Mouse (Mus musculus): ENCODE data around the gene Rbm19. TPM values are rescaled to one million over a fixed set of nuclear protein-coding genes. Genes with fewer than 3 reads are reported as not detected.

Gene Rbm19
- polyA plus RNA-seq, 1 experiment, result 2.3 TPM

DNA sequence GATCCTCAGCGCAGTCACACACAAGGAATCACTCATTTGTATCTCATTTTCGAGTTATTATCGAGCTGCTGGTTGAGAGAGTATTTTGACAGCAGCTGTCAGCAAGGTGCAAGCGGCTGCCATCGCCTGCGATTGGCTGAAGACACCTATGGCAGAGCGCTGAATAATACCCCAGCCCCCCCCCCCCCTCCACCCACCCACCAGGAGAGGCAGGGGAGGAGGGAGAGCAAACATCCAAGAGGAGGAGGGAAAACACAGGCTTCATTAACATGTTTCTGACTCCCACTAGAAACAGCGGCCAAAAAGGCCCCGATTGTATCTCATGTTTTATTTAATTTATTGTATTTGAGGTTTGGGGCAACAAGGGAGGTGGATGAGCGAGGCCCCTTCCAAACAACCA lies 39.4 kb downstream of the Rbm19 start:
- H3K27me3 ChIP-seq (ENCODE audit: control insufficient read depth), result no peaks in the 10 kb centered on the region
- H3K4me3 ChIP-seq (replicated peaks), result no peak overlapping the region
- peaks cover 28% of the 10 kb centered on the region for H3K4me1 ChIP-seq (ENCODE audit: control insufficient read depth)
- peaks cover 41% of the 10 kb centered on the region for H3K36me3 ChIP-seq (ENCODE audit: control insufficient read depth)
- no peak for TF ChIP-seq TAL1 (IDR thresholded peaks at IDR 0.05; ENCODE audit: low read length)
- H3K9me3 ChIP-seq (ENCODE audit: control insufficient read depth, low read length), result no peaks in the 10 kb centered on the region

DNA sequence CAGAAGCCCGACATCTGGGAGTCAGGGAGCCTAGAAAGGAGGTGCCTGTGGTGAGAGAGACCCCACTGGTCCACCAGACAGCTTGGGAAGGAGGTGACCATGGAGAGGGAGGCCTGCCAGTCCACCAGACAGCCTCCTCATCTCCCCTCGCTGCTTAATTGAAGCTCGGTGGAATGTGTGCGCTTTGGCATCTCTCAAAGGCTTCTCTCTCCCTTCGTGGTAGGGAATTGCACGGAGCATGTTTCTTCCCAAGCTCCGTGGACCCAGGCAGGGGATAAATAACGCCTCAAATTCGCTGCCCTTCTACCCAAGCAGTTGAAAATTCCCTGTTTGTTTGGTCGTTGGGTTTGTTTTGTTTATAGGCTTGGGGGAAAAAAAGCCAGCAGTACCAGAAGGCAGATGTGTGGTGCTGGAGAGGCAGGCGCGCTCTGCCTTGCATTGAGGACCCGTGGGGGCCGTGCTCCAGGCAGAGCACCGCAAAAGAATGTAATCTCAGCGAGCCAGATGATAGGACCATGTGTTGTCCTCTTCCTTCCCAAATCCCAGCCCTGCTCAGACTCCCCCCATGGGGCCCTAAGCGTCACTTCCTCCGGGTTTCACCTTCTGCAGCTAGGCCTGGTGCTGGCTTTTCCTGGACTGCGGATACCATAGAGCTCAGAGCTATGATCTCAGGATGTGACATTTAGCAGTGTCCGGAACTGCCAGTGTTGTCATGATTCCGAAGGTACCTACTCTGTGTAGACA lies 40.1 kb downstream of the Rbm19 start:
- Histone ChIP-seq H3K27me3 (ENCODE audit: control insufficient read depth) (no peaks in the 10 kb centered on the region), H3K4me3 (replicated peaks) (no peak overlapping the region), H3K36me3 (ENCODE audit: control insufficient read depth) (peaks cover 38% of the 10 kb centered on the region), H3K4me1 (ENCODE audit: control insufficient read depth) (peaks cover 34% of the 10 kb centered on the region), H3K9me3 (ENCODE audit: control insufficient read depth, low read length) (no peaks in the 10 kb centered on the region)
- no peak for TF ChIP-seq TAL1 (IDR thresholded peaks at IDR 0.05; ENCODE audit: low read length)
- TF ChIP-seq GATA1 (IDR thresholded peaks at IDR 0.05; ENCODE audit: low read length), result no peak

DNA sequence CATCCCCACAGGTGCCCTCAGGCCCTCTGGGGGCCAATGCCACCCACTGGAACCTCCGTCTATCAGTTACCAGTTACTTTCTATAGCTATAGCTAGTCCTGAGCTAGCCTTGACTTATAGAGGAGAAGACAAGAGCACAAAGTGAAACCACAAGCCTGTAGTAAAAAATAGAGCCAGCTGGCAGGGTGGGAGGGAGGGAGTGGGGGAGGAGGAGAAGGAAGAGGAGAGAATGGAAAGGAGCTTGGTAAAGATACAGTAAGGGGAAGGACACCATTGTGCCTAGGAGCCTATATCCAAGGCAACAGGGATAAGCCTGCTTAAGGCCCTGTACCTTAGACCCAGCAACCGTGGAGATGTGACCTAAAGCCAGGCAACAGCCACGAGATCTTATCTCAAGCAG lies 40.9 kb downstream of the Rbm19 start:
- no peaks in the 10 kb centered on the region for H3K27me3 ChIP-seq (ENCODE audit: control insufficient read depth)
- H3K4me1 ChIP-seq (ENCODE audit: control insufficient read depth), result peaks cover 42% of the 10 kb centered on the region
- no peak for TF ChIP-seq GATA1 (IDR thresholded peaks at IDR 0.05; ENCODE audit: low read length)
- H3K36me3 ChIP-seq (ENCODE audit: control insufficient read depth), result peaks cover 34% of the 10 kb centered on the region
- H3K9me3 ChIP-seq (ENCODE audit: control insufficient read depth, low read length), result no peaks in the 10 kb centered on the region
- H3K4me3 ChIP-seq (replicated peaks), result no peak overlapping the region

DNA sequence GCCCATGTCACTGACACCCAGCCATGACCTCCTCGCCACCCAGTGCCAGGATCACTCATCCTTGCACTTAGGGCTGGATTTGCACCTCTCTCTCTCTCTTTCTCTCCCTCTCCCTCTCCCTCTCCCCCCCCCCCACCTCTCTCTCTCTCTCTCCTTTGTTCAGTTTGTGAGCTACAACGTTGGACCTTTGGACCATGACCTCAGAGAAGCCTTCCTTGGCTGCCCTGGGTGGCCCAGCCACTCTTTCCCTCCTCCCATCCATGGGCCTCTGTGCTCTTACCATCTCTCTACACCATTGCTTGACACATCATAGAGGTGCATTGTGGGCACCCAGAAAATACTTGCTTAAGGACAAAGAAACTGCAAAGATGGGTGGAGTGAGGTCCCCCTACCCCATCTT lies 42.2 kb downstream of the Rbm19 start:
- Histone ChIP-seq H3K36me3 (ENCODE audit: control insufficient read depth) (peaks cover 31% of the 10 kb centered on the region), H3K9me3 (ENCODE audit: control insufficient read depth, low read length) (no peaks in the 10 kb centered on the region), H3K4me1 (ENCODE audit: control insufficient read depth) (peaks cover 51% of the 10 kb centered on the region), H3K4me3 (replicated peaks) (no peak overlapping the region), H3K27me3 (ENCODE audit: control insufficient read depth) (no peaks in the 10 kb centered on the region)
- TF ChIP-seq TAL1 (IDR thresholded peaks at IDR 0.05; ENCODE audit: low read length), result no peak
- TF ChIP-seq GATA1 (IDR thresholded peaks at IDR 0.05; ENCODE audit: low read length), result no peak

DNA sequence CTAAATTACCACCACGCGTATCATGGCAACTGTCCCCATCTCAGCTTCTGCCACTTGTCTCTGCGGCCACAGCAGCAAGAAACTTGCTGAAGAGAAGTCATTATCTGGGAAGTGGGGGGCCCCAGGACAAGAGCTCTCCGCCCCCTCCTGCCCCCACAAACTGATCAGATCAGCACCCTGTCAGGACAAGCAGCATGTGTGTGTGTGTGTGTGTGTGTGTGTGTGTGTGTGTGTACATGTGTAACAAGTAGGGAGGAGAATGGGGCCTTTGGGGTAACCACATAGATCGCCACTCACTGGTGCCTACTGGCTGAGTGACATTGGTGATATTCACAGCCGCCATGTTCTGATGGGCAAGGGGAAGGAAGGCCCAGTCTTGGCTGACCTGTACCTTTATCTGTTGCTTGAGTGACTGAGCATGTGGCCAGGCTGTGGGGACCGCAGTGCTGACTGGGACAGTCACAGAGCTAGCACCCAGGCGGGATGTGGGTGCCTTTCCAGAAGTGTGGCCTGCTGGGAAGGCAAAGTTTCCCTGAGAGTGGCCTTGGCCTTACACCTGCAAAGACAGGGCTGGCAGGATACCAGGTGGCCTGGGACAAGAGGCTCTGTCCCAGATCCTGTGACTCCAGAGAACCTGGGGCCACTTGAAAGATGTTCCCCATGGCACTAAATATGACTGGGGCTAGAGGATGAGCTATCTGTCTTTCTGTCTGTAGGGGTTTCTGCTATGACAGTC lies 44.8 kb downstream of the Rbm19 start:
- peaks cover 65% of the 10 kb centered on the region for H3K4me1 ChIP-seq (ENCODE audit: control insufficient read depth)
- no peaks in the 10 kb centered on the region for H3K9me3 ChIP-seq (ENCODE audit: control insufficient read depth, low read length)
- TF ChIP-seq TAL1 (IDR thresholded peaks at IDR 0.05; ENCODE audit: low read length), result no peak
- TF ChIP-seq GATA1 (IDR thresholded peaks at IDR 0.05; ENCODE audit: low read length), result no peak
- peaks cover 23% of the 10 kb centered on the region for H3K36me3 ChIP-seq (ENCODE audit: control insufficient read depth)
- no peak overlapping the region for H3K4me3 ChIP-seq (replicated peaks)
- H3K27me3 ChIP-seq (ENCODE audit: control insufficient read depth), result no peaks in the 10 kb centered on the region

DNA sequence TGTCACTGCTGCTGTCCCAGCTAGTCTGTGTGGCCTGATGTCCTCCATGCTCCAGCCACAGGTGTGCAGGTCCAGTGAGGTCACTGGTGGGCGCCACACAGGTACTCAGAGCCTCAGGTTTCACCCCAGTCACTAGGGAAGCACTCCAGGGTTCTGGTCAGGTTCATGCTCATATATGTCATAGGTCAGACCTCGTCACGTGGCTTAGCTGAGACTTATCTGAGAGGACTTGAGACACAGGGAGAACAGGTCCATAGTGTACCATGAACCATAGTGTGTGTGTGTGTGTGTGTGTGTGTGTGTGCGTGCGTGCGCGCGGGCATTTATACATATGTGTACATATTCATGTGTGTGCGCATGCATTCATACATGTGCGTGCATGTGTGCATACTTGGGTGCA lies 46.4 kb downstream of the Rbm19 start:
- Histone ChIP-seq H3K4me1 (ENCODE audit: control insufficient read depth) (peaks cover 69% of the 10 kb centered on the region), H3K9me3 (ENCODE audit: control insufficient read depth, low read length) (no peaks in the 10 kb centered on the region), H3K36me3 (ENCODE audit: control insufficient read depth) (peaks cover 23% of the 10 kb centered on the region), H3K27me3 (ENCODE audit: control insufficient read depth) (no peaks in the 10 kb centered on the region), H3K4me3 (replicated peaks) (no peak overlapping the region)
- no peak for TF ChIP-seq GATA1 (IDR thresholded peaks at IDR 0.05; ENCODE audit: low read length)
- no peak for TF ChIP-seq TAL1 (IDR thresholded peaks at IDR 0.05; ENCODE audit: low read length)

DNA sequence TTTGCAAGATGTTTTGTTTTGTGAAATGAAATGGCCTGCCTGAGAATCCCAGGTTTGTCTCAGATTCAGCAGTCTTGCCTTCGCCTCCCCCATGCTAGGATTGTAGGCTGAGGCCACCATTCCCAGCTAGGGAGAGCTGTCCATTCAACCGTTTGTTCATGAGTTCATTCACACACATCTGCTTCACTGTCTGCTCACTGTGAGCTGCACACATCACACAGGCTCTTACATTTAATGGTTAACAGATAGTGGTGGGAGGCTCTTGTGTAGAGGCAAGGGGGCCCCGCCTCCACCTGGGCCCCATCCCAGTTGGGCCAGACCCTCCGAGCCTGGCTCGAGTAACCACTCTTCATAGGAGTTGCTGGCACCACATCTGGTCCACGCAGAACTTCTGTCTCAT lies 47.2 kb downstream of the Rbm19 start:
- no peaks in the 10 kb centered on the region for H3K27me3 ChIP-seq (ENCODE audit: control insufficient read depth)
- no peak overlapping the region for H3K4me3 ChIP-seq (replicated peaks)
- H3K36me3 ChIP-seq (ENCODE audit: control insufficient read depth), result peaks cover 28% of the 10 kb centered on the region
- H3K4me1 ChIP-seq (ENCODE audit: control insufficient read depth), result peaks cover 70% of the 10 kb centered on the region
- H3K9me3 ChIP-seq (ENCODE audit: control insufficient read depth, low read length), result no peaks in the 10 kb centered on the region
- TF ChIP-seq TAL1 (IDR thresholded peaks at IDR 0.05; ENCODE audit: low read length) (no peak), GATA1 (IDR thresholded peaks at IDR 0.05; ENCODE audit: low read length) (no peak)

DNA sequence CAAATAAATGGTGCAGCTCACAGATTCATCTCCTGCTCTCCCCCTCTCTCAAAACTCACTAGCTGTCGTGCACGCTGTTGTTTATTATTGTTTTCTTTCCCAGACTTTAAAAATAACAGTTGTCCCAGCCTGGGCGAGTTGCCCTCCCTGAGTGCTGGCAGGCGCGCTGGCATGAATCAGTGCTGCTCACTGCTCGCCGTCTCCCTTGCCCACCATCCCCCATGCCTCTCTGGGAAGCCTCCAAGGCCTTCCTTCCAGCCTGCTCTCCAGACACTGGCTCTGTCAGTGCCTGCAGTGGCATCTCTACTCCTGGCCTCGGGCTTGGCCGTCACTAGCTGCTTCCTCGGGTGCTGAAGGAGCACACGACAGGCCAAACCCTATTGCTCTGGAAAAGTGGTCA lies 48.2 kb downstream of the Rbm19 start:
- peaks cover 62% of the 10 kb centered on the region for H3K4me1 ChIP-seq (ENCODE audit: control insufficient read depth)
- no peaks in the 10 kb centered on the region for H3K9me3 ChIP-seq (ENCODE audit: control insufficient read depth, low read length)
- TF ChIP-seq GATA1 (IDR thresholded peaks at IDR 0.05; ENCODE audit: low read length), result no peak
- no peak for TF ChIP-seq TAL1 (IDR thresholded peaks at IDR 0.05; ENCODE audit: low read length)
- H3K4me3 ChIP-seq (replicated peaks), result no peak overlapping the region
- H3K36me3 ChIP-seq (ENCODE audit: control insufficient read depth), result peaks cover 29% of the 10 kb centered on the region
- H3K27me3 ChIP-seq (ENCODE audit: control insufficient read depth), result no peaks in the 10 kb centered on the region

DNA sequence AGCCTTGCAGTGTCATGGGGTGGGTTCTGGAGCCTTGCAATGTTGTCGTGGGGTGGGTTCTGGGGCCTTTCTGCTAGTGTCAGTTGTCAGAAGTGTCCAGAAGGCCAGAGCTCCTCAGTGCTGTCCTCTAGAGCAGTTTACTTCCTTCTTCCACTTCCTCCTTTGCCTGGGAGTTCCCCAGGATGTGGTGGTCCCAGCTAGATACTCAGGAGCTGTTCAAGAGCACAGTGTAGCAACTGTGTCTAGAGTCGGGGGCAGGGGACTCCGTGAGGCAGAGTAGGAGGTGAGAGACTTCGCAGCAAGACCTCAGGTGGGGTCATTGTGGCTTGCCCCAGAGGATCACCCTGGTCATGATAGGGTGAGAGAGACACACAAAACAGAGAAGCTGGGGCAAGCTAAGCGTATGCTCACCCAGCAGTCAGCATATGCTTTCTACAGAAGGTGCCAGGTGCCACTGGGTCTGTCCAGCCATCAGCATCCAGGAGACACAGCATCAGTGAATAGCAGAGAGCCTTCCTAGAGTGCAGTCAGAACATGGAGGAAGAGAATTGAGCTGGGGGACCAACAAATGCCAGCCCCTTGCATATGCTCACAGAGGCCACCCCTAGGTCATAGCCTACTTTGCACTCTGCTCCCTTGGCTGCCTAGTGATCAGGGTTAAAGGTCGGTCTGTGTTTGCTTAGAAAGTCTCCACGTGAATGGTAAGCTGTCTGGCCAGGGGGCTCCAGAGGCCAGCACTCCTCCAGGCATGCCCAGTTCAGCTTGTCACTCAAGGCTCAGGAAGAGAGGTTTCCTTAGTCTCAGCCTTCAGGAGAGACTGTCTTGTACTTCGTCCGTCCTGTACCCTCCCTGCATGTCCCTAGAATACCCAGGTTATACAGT lies 49.0 kb downstream of the Rbm19 start:
- H3K36me3 ChIP-seq (ENCODE audit: control insufficient read depth), result peaks cover 29% of the 10 kb centered on the region
- TF ChIP-seq TAL1 (IDR thresholded peaks at IDR 0.05; ENCODE audit: low read length) (no peak), GATA1 (IDR thresholded peaks at IDR 0.05; ENCODE audit: low read length) (no peak)
- H3K9me3 ChIP-seq (ENCODE audit: control insufficient read depth, low read length), result no peaks in the 10 kb centered on the region
- H3K27me3 ChIP-seq (ENCODE audit: control insufficient read depth), result no peaks in the 10 kb centered on the region
- H3K4me3 ChIP-seq (replicated peaks), result no peak overlapping the region
- H3K4me1 ChIP-seq (ENCODE audit: control insufficient read depth), result peaks cover 53% of the 10 kb centered on the region
